Mouse (Mus musculus): ENCODE results near the gene Gm6268.

The Gm6268 gene

GRCm38 (mm10) chrX:36400980-36401379 is at the start of gene Gm6268:
Gene Gm6268 (plus strand): TSS chrX:36401280.
- no peak for DNase-seq

GRCm38 (mm10) chrX:36352446-36352845 is 48.6 kb upstream of the Gm6268 start:
- DNase-seq: peak; percentile 47 to 57

- DNase-seq: no peak
Measured at GRCm38 (mm10) chrX:36385340-36385739, 15.7 kb upstream of the Gm6268 start.

GRCm38 (mm10) chrX:36389971-36390370 is 11.1 kb upstream of the Gm6268 start:
- peak; percentile 4 to 5 for DNase-seq

DNA sequence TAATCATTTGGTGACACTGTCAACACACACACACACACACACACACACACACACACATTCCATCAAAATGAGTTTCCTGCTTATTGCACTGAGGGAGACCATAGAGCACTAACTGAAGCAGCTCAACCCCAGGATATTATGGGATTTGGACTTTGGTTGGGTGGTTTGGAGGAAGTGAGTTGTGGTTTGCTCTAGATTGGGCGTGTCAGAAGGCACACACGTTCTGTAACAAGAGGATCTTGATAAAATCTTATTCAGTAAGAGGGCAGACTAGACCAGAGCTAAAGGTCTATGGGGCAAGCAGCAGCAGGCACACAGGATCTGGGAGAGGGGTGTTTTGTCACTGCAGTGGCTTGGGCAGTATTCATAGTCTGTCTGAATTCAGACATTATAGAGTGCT is 10.6 kb upstream of the Gm6268 start:
- DNase-seq: no peak

GRCm38 (mm10) chrX:36392672-36393071 is 8.4 kb upstream of the Gm6268 start:
- DNase-seq: no peak

DNA sequence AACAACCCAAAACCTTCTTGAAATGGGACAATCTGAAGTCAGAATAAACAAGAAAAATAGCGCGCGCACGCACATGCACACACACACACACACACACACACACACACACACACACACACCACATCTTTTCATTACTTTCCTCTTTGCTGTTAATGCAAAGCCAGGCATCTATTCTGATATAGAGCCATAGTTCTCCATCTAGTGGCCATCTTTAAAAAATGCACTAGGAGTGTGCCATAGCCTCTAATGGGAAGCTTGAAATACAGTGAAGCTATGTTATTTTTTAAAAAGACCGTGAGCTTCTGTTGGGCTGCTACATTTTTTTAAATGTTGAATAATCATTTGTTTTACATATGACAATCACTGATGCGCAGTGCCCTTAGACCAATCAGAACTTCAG is 7.8 kb upstream of the Gm6268 start:
- DNase-seq: peak in 1 of 2 experiments; percentile 2

DNA sequence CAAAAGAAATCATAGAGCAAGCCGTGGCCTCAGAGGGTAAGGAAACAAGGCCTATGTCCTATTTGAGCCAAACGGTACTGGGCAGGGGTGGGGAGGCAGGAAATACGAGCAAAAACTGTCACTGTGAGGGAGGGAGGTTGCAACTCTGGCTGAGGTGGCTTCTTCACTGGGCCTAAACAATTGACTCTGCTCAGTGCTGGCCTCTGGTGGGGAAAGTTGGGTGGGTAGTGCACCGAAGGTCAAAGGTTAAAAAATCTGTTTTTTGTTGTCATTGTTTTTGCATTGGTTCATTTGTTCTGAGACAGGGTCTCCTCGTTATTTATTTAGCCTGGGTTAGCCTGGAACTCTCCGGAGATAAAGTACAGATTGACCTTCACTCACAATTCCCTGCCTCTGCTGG is 1.2 kb downstream of the Gm6268 start:
- peak in 1 of 2 experiments; percentile 7 for DNase-seq

DNA sequence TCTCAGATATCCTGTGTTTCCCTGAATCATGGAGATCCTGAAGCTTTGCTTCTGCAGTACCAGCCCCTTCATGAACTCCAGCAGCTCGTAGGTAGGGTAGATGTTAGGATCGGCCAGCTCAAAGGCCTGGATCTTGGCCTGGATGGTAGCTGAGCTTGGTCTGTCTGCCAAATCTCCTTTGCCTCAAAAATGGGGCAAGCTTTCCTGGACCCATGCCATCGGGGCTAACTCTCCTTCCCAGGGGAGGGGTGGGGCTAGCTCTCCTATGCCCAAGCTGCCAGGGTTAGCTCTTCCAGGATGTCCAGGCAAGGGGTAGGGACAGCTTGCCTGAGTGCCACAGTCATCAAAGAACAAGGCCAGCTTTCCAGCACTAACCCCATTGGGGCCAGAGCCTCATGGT is 18.1 kb downstream of the Gm6268 start:
- DNase-seq: peak; percentile 1 to 9

DNA sequence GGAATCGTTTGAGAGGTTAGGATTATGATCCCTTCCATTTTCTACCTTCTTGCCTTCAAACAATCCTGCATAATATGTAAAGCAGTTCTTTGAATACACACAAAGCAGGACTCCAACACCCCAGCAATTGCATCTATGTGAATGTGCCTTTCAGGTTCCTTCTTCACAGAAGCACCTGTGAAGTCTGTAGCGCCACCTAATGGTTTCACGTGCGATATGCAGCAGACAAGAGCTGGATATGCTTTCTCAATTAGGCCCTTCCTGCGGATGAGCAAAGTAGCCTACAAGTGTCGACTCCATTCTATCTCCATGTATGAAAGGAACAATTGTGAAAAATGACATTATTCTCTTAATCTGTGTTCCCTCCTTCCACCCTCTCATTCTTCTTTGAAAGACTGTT is 33.9 kb downstream of the Gm6268 start:
- DNase-seq: peak; percentile 0 to 4

- no peak for DNase-seq
Measured at GRCm38 (mm10) chrX:36437932-36438331, 36.9 kb downstream of the Gm6268 start.
